Mouse (Mus musculus) layer of hippocampus, adult 2 months (tissue): Measurements from ENCODE around the gene Vps41. TPM values are rescaled to one million over a fixed set of nuclear protein-coding genes. Genes with fewer than 3 reads are reported as not detected.

Experiments used
- DNase-seq, 2 experiments: peaks; one replicate each; pipeline ENCODE4 v3.0.0; 2022; ENCODE audit warnings: low spot score in 2 of 2
- H3K27ac ChIP-seq: fragments of 200-600 bp; 2 replicates; pipeline ENCODE4 v1.8.1; 2022
- H3K4me3 ChIP-seq: fragments of 200-600 bp; 2 replicates; pipeline ENCODE4 v1.8.1; 2022; ENCODE audit warnings: mild to moderate bottlenecking
- CTCF ChIP-seq: fragments of 200-600 bp; conservative IDR thresholded peaks from 2 replicates; pipeline ENCODE4 v1.8.1; 2022; ENCODE audit warnings: antibody characterized with exemption, mild to moderate bottlenecking, moderate library complexity
- total RNA-seq, 2 experiments: library from RNA; stranded (reverse); gene quantifications; 2 replicates each; pipeline ENCODE4 v1.2.3; 2021

The Vps41 gene
- total RNA-seq, 2 experiments from 2014 or later, result 158 TPM

- no peak for TF ChIP-seq CTCF
- DNase-seq, result no peak
Observed at GRCm38 (mm10) chr13:18768495-18768894, 51.4 kb downstream of the Vps41 start.

GRCm38 (mm10) chr13:18773437-18774198 is 56.5 kb downstream of the Vps41 start:
- TF ChIP-seq CTCF, result no peak

More at GRCm38 (mm10) chr13:18768495-18768894, 51.4 kb downstream of the Vps41 start:
- H3K27ac ChIP-seq, result no peak overlapping the region
- H3K4me3 ChIP-seq, result no peak overlapping the region

GRCm38 (mm10) chr13:18781250-18781649 is 64.2 kb downstream of the Vps41 start:
- DNase-seq, result no peak
- TF ChIP-seq CTCF, result no peak
- no peak overlapping the region for H3K4me3 ChIP-seq
- H3K27ac ChIP-seq, result no peak overlapping the region

More at GRCm38 (mm10) chr13:18773437-18774198, 56.5 kb downstream of the Vps41 start:
- DNase-seq, result no peak
- H3K27ac ChIP-seq, result no peak overlapping the region
- H3K4me3 ChIP-seq, result no peak overlapping the region

- TF ChIP-seq CTCF, result no peak
- Histone ChIP-seq H3K27ac (no peak overlapping the region), H3K4me3 (no peak overlapping the region)
- DNase-seq, result no peak
Observed at GRCm38 (mm10) chr13:18785702-18786101, 68.6 kb downstream of the Vps41 start.

- Histone ChIP-seq H3K4me3 (no peak overlapping the region), H3K27ac (no peak overlapping the region)
- no peak for DNase-seq
- TF ChIP-seq CTCF, result no peak
Observed at GRCm38 (mm10) chr13:18788040-18788439, 71.0 kb downstream of the Vps41 start.

- TF ChIP-seq CTCF, result no peak
- no peak overlapping the region for H3K4me3 ChIP-seq
- no peak for DNase-seq
Observed at GRCm38 (mm10) chr13:18788689-18789088, 71.6 kb downstream of the Vps41 start.

GRCm38 (mm10) chr13:18789662-18790061 is 72.6 kb downstream of the Vps41 start:
- no peak overlapping the region for H3K4me3 ChIP-seq
- no peak for TF ChIP-seq CTCF

More at GRCm38 (mm10) chr13:18788689-18789088, 71.6 kb downstream of the Vps41 start:
- no peak overlapping the region for H3K27ac ChIP-seq

GRCm38 (mm10) chr13:18790086-18790485 is 73.0 kb downstream of the Vps41 start:
- TF ChIP-seq CTCF, result no peak
- Histone ChIP-seq H3K27ac (no peak overlapping the region), H3K4me3 (no peak overlapping the region)
- DNase-seq, result no peak

More at GRCm38 (mm10) chr13:18789662-18790061, 72.6 kb downstream of the Vps41 start:
- no peak for DNase-seq
- H3K27ac ChIP-seq, result no peak overlapping the region

- Histone ChIP-seq H3K4me3 (no peak overlapping the region), H3K27ac (no peak overlapping the region)
- no peak for TF ChIP-seq CTCF
- no peak for DNase-seq
Observed at GRCm38 (mm10) chr13:18791314-18791713, 74.2 kb downstream of the Vps41 start.

- DNase-seq, result no peak
- Histone ChIP-seq H3K4me3 (no peak overlapping the region), H3K27ac (no peak overlapping the region)
- no peak for TF ChIP-seq CTCF
Observed at GRCm38 (mm10) chr13:18791724-18792123, 74.6 kb downstream of the Vps41 start.

- DNase-seq, result no peak
- no peak for TF ChIP-seq CTCF
- no peak overlapping the region for H3K4me3 ChIP-seq
- no peak overlapping the region for H3K27ac ChIP-seq
Observed at GRCm38 (mm10) chr13:18794454-18794853, 77.4 kb downstream of the Vps41 start.

- no peak for TF ChIP-seq CTCF
- no peak overlapping the region for H3K4me3 ChIP-seq
- no peak overlapping the region for H3K27ac ChIP-seq
- DNase-seq, result no peak
Observed at GRCm38 (mm10) chr13:18797555-18797954, 80.5 kb downstream of the Vps41 start.

- Histone ChIP-seq H3K4me3 (no peak overlapping the region), H3K27ac (no peak overlapping the region)
- no peak for TF ChIP-seq CTCF
- DNase-seq, result no peak
Observed at GRCm38 (mm10) chr13:18800434-18800833, 83.3 kb downstream of the Vps41 start.

GRCm38 (mm10) chr13:18809465-18809864 is 92.4 kb downstream of the Vps41 start:
- Histone ChIP-seq H3K4me3 (no peak overlapping the region), H3K27ac (no peak overlapping the region)
- TF ChIP-seq CTCF, result no peak
- no peak for DNase-seq
